ENCODE assay signal across 28 mouse cellular contexts in the genomic region with DNA sequence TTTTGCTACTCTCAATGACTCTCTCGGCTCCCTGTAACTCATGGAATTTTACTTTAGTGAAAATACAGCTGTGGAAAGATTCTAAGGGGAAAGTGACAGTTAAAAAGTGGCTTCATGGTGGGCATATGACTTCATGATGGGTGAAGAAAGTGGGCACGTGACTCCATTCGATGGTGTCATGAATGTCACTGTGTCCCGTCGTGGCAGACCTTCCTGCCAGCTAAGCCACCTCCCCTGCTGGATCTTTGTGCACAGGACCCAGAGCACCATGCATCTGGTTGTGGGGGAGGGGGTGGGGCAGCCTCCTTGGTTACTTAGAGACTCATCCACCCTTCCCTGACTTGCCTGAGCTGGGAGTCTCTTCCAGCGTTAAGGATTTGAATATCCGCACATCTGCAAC. TPM values are rescaled to one million over a fixed set of nuclear protein-coding genes. Genes with fewer than 3 reads are reported as not detected.
"Had no signal": no experiment of that assay in that cellular context is flagged by ENCODE, and none has a peak within 500 bp of the region (broad histone marks: within the 10 kb centered on the region; RNA-seq: fewer than 3 reads in every experiment).

No protein-coding gene starts in this region.

- H3K4me3 ChIP-seq: gastrocnemius, adult 2 months; heart, embryonic 10.5 days; heart, embryonic 12.5 days; hindbrain, embryonic 10.5 days; hindbrain, embryonic 12.5 days; kidney, embryonic 15.5 days; limb, embryonic 13.5 days; limb, embryonic 15.5 days; liver, embryonic 12.5 days had no signal

- DNase-seq: gastrocnemius, adult 2 months; gastrocnemius, postnatal 10 days; gastrocnemius, postnatal 25 days; heart, adult 18-20 months; heart, postnatal 10 days; heart, postnatal 4 days; kidney, adult 11 months; kidney, adult 2 months; kidney, adult 9 months; kidney, postnatal 14 days; kidney, postnatal 36 days; layer of hippocampus, adult 9-11 months; layer of hippocampus, postnatal 36 days; left cerebral cortex, postnatal 4 days had no signal

- H3K4me2 ChIP-seq: heart, embryonic 12.5 days; hindbrain, embryonic 12.5 days; hindbrain, embryonic 14.5 days; kidney, embryonic 15.5 days; limb, embryonic 13.5 days; limb, embryonic 15.5 days; liver, embryonic 12.5 days had no signal

- H3K27me3 ChIP-seq: hindbrain, embryonic 12.5 days; kidney, embryonic 15.5 days; limb, embryonic 13.5 days; limb, embryonic 15.5 days; liver, embryonic 12.5 days had no signal

- H3K36me3 ChIP-seq: heart, embryonic 10.5 days; heart, embryonic 12.5 days; hindbrain, embryonic 10.5 days; hindbrain, embryonic 12.5 days; kidney, embryonic 15.5 days; limb, embryonic 13.5 days; limb, embryonic 15.5 days; liver, embryonic 12.5 days had no signal

- ATAC-seq: hindbrain, embryonic 16.5 days; intestine, embryonic 16.5 days; liver, embryonic 12.5 days had no signal

- H3K27ac ChIP-seq: gastrocnemius, adult 2 months; heart, embryonic 10.5 days; hindbrain, embryonic 10.5 days; hindbrain, embryonic 12.5 days; hindbrain, embryonic 14.5 days; kidney, embryonic 15.5 days; kidney, postnatal 0 days; limb, embryonic 13.5 days; limb, embryonic 15.5 days; liver, embryonic 12.5 days had no signal

- H3K9ac ChIP-seq: heart, embryonic 12.5 days; hindbrain, embryonic 12.5 days; hindbrain, embryonic 14.5 days; kidney, embryonic 15.5 days; limb, embryonic 13.5 days; limb, embryonic 15.5 days; liver, embryonic 12.5 days had no signal

- H3K9me3 ChIP-seq: heart, embryonic 10.5 days; heart, embryonic 12.5 days; hindbrain, embryonic 10.5 days; hindbrain, embryonic 12.5 days; kidney, embryonic 15.5 days; limb, embryonic 13.5 days; limb, embryonic 15.5 days; liver, embryonic 12.5 days had no signal

- H3K4me1 ChIP-seq: limb, embryonic 13.5 days; limb, embryonic 15.5 days had no signal

RNA-seq across cellular contexts. Expression of a gene that starts 10.6 kb away (rescaled TPM):
- polyA plus RNA-seq: liver, adult 2 months had no signal

RNA-seq across cellular contexts. Expression of a gene that starts 54.2 kb away (rescaled TPM):
- polyA plus RNA-seq: kidney, adult 2 months; large intestine, adult 2 months; liver, adult 2 months had no signal
